Mouse (Mus musculus) lung, postnatal 14 days (tissue): ENCODE data around the gene Sds.

Source experiments
- DNase-seq: peaks from one replicate; pipeline ENCODE4 v3.0.0; 2021

Gene Sds

GRCm38 (mm10) chr5:120447305-120447704 lies 29.0 kb upstream of the Sds start:
- DNase-seq: no peak

DNA sequence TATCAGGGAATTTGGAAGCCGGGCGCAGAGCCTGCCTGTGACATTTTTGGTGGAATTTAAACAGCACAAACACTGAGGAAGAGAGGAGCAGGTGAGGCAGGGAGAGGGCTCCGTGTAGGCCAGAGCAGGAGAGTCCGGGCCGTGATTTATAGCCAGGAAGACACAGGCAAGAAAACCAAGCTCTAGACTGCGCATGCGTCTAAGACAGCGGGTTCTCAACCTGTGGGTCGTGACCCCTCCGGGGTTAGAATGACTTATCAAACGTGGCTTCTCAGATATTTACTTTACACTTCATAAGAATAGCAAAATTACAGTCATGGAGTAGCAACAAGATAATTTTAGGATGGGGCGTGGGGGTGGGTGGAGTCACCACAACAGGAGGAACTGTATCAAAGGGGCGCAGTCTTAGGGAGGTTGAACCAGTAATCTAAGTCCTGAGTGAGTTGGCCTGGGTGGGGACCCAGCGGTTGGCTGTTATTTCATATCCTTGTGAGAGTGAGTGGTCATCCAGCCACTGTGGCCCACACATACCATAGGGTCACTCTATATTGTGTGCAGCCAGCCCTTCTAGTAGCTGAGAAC lies 21.5 kb upstream of the Sds start:
- no peak for DNase-seq

- no peak for DNase-seq
Observed at GRCm38 (mm10) chr5:120456253-120456652, 20.1 kb upstream of the Sds start.

DNA sequence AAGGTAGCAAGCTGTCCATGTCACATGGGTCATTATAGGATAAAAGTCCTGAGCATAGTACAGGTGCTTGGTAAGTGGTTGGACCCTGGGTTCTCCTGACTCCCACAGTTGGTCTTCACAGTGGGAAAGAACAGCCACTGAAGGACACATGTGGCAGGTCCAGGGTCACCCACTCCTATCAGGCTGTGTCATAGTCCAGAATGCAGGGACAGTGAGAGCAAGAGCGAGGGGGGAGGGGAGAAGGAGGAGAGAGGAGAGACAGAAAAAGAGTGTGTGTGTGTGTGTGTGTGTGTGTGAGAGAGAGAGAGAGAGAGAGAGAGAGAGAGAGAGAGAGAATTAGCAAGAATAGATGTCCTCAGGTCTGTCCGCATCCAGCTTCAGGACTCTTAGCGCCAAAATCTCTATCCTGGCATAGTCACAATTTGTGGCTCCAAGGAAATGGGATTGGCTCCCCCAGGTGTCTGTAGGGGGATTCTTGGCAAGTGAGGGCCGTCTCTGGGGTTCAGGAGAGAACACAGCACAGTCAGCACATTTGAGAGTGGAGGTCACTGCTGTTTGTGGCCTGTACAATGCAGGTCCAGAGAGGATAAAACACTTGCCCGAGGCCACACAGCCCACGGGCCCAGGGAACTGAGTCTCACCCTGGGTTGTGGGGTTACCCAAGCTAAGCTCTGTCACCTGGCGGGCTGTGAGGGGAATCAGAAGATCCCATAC lies 19.3 kb upstream of the Sds start:
- no peak for DNase-seq

DNA sequence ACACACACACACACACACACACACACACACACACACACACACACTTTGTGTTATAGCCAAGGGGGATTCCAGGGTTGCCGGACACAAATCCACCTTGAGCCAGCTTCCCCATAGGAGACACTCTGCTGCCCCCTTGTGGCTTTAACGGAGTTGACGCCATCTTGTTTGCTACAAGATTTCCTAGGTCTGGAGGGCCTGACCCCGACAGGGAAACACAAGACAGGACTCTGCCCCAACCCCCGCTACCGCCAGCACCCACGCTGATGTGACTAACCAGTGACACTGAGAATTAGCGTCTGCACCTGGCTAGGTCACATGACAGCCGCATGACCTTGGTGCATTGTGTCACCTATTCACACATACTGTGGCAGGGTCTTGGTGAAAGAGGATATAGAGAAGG lies 18.7 kb upstream of the Sds start:
- DNase-seq: peak; percentile 58

GRCm38 (mm10) chr5:120459133-120459532 lies 17.2 kb upstream of the Sds start:
- no peak for DNase-seq

GRCm38 (mm10) chr5:120461902-120462301 lies 14.4 kb upstream of the Sds start:
- DNase-seq: no peak

GRCm38 (mm10) chr5:120464321-120464720 lies 12.0 kb upstream of the Sds start:
- no peak for DNase-seq

- peak; percentile 23 for DNase-seq
Observed at GRCm38 (mm10) chr5:120465062-120465461, 11.3 kb upstream of the Sds start.

GRCm38 (mm10) chr5:120465860-120466259 lies 10.5 kb upstream of the Sds start:
- DNase-seq: peak; percentile 42

- DNase-seq: peak; percentile 8
Observed at GRCm38 (mm10) chr5:120467026-120467425, 9.3 kb upstream of the Sds start.

GRCm38 (mm10) chr5:120468336-120468735 lies 8.0 kb upstream of the Sds start:
- DNase-seq: no peak

DNA sequence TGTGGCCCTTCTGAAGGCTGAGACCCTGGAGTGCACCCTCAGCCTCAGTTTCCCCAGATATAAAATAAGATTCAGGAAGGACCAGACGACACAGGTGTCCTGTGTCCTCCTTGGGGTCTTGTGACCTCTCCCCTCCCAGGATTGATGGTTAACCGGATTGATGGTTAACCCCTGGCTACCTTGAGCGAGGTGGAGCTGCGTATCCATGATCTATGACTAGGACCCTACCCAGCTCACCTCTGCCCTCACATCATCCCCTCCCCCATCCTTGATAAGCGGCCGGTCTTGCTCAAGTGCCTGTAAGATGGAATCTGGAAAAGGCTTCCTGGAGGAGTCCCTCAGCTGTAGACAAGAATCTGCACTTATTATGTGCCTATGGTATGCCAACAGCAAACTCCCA lies 7.5 kb upstream of the Sds start:
- no peak for DNase-seq

GRCm38 (mm10) chr5:120471538-120471937 lies 4.8 kb upstream of the Sds start:
- DNase-seq: no peak

DNA sequence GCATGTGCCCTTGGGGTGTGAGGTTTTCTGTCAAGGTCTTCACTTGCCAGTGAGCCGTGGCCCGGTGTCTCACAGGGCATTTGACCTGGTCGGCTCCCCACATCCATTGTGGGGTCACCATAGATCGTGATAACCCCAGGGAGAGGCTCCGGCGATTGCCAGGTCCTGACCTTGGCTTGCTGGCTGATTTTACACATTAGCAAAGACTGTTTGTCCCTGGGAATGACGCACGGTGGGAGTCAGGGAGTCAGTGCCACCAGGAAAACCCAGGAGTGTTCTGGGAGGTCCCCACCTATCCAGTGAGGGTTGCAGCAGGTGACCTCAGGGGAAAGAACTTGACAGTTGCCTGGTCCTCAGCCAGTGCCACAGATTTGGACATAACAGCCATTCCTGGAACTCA lies 3.6 kb upstream of the Sds start, which contains the start of gene Sdsl:
TSS of gene Sdsl (minus strand) at position 41 of the 400 bp plus-strand sequence.
- no peak for DNase-seq

DNA sequence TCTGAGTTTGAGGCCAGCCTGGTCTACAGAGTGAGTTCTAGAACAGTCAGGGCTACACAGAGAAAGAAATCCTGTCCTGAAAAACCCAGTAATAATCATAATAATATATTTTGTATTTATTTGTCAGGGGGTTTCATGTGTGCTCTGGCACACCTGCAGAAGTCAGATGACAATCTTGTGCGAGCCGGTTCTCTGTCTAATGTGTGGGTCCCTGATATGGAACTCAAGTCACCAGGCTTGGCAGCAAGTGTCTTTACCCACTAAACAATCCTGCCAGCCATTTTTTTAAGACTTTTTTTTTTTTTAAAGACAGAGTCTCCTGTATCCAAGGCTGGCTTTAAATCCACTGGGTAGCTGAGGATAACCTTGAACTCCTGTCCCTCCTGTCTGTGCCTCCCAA lies 3.0 kb upstream of the Sds start:
- DNase-seq: no peak

DNA sequence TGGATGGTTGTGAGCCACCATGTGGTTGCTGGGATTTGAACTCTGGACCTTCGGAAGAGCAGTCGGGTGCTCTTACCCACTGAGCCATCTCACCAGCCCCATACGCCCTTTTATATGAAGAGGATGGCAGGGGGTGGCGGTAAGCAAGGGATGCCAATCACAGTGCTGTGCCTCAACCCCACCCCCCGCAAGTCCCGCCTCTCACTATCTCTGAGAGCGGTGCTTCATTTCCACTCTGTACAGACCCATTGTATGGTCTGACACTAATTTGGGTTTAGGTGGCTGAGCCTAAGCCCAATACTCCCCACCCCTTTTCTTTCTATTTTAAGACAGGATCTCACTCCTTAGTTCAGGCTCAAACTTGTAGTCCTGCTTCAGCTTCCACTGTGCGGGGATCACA lies 465 bp upstream of the Sds start:
- DNase-seq: no peak

DNA sequence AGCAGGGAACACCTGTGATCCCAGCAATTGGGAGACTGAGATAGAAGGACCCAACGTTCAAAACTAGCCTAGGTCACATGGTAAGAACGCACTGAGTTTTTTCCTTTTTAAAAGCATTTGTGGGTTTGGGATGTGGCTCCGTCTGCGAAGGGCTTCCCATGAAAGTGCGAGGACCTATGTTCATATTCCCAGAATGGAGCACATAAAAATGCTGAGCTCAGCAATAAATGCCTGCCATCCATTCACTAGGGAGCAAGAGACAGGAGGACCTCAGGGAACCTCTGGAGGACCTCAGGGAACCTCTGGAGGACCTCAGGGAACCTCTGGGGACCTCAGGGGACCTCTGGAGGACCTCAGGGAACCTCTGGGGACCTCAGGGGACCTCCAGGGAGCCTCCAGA lies 1.7 kb downstream of the Sds start:
- DNase-seq: no peak

DNA sequence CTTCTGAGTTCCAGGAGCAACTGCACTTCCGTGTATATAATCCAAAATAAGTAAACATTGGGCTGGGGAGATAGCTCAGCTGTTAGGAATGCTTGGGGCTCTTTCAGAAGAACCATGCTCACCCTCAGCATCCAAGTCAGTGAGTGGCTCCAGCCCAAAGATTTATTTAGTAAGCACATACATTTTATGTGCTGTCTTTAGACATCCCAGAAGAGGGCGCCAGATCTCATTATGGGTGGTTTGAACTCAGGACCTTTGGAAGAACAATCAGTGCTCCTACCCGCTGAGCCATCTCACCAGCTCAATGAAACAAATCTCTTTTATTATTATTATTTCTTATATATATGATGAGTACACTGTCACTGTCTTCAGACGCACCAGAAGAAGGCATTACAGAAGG lies 3.2 kb downstream of the Sds start:
- DNase-seq: no peak

DNA sequence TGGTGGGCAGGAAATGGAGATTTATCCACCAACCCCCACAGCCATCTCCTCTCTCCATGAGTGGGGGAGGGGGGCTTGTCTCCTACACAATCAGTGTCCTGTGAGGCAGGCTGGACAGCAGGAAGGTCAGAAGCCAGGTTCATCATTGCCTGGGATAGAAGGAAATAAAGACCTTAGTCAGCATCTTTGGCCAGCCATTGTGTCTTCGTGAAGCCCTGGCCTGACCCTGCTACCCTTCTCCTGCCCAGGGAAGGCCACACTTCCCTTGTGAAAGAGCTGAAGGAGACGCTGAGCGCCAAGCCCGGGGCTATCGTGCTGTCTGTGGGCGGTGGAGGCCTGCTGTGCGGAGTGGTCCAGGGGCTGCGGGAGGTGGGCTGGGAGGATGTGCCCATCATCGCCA lies 4.9 kb downstream of the Sds start:
- no peak for DNase-seq

DNA sequence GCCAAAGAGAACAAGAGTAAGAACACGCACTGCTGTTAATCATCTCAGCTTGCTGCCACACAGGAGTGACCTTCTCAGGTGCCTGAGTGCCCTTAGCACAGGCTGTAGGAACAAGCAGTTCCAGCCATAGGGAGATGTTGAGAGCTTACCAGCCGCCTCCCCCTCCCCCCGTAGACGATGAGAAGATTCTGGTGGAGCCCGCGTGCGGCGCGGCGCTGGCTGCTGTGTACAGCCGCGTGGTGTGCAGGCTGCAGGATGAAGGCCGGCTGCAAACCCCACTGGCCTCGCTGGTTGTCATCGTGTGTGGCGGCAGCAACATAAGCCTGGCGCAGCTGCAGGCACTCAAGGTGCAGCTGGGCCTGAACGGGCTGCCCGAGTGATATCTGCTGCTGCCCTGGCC lies 7.1 kb downstream of the Sds start:
- DNase-seq: no peak

- no peak for DNase-seq
Observed at GRCm38 (mm10) chr5:120487844-120488243, 11.5 kb downstream of the Sds start.

GRCm38 (mm10) chr5:120490679-120491192 lies 14.4 kb downstream of the Sds start:
- peak; percentile 35 for DNase-seq

DNA sequence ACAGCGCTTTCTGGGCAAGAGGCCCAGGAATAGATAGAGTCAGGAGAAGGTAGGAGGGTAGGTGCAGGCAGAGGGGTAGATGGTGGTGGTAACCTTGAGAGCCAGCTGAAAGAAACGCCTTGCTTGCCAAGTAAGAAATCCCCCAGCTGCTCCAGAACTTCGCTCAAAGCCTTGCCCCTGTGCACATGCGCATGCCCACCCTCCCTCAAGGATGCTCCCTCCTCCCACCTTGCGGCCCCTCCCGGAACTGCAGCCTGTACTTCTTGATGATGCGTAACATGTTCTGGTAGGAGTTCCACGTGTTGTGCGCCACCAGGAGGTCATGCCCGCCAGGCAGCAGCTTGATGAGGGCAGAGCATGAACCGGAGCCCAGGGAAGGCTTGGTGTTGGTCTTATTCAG lies 16.1 kb downstream of the Sds start:
- DNase-seq: no peak

- no peak for DNase-seq
Observed at GRCm38 (mm10) chr5:120493440-120493839, 17.1 kb downstream of the Sds start.
